Mouse (Mus musculus): ENCODE data around the gene Hsd17b13.

Hsd17b13 gene

DNA sequence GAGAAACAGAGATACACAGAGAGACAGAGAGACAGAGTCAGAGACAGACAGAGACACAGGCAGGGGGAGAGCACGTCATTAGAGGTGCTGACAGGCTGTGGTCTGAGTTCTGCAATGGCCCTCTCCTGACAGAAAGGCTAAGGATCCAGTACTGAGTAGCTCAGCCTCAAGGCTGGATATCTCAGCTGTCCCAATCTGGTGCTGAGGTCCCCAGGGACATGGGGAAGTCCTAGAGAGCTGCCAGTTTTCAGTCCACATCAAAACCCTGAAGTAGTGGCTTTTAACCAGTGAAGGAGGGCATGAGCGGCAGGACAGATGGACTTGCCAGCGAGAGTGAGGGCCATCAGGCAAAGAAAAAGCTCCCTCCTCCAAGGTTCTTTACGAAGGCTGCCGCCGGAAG, 54.1 kb downstream of the Hsd17b13 start:
- WGBS = 93% methylated on average over 6 of the region's 6 CpGs

DNA sequence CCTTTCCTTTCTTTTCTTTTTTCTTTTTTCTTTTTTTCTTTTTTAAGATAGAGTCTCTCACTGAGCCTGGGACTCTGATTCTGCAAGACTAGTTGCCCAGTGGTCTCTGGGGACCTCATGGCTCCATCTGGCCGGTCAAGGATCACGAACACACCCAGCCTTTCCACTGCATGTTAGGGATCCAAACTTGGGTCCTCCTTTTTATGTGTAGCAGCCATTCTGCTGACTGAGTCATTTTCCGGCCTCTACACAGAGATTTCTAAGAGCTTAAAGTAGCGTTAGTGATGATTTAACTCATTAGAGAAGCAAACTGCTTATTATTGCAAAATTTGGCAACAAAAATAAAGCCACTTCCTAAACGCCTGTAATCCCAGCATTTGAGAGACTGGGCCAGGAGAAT, 54.8 kb downstream of the Hsd17b13 start:
- WGBS = 74% methylated on average over 5 of the region's 5 CpGs

DNA sequence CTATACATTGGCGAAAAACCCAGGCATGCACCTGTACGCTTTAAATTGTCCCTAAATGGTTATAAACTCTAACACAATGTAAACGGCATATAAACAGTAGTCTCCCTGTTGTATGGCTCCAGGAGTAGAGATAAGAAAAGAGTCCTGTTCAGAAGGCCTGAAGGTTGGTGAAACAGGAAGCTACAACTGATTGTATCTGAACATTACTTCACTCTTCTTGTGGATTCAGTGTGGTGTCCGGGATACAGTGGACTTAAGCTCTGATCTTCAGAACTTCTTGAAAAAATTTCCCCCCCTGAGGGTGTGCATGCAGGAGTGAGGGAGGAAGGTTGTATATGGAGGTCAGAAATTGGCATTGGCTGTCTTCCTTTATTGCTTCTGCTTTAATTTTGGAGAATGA, 57.7 kb downstream of the Hsd17b13 start:
- WGBS = 89% methylated on average over 4 of the region's 4 CpGs

DNA sequence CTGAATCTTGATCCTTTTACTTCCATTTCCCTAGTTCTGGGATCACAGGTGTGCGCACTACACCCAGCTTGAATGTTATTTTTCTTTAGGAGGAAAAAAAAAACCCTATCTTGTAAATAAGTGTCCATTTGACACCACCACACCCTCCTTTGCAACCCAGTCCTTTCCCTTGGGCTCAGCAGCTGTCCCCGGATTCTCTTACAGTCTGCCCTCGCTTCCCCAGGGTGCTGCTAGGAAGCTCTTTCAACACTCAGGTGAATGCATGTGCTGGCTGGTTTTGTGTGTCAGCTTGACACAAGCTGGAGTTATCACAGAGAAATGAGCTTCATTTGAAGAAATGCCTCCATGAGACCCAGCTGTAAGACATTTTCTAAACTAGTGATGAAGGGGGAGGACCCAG, 59.0 kb downstream of the Hsd17b13 start:
- WGBS = 89% methylated on average over 3 of the region's 3 CpGs

- WGBS = 52% methylated on average over 8 of the region's 8 CpGs
Measured at GRCm38 (mm10) chr5:103917357-103917895, 59.8 kb downstream of the Hsd17b13 start.

- WGBS = 70% methylated on average over 12 of the region's 12 CpGs
Measured at GRCm38 (mm10) chr5:103916595-103917356, 60.4 kb downstream of the Hsd17b13 start.

- 76% methylated on average over 11 of the region's 11 CpGs for WGBS
Measured at GRCm38 (mm10) chr5:103914335-103915226, 62.6 kb downstream of the Hsd17b13 start.

DNA sequence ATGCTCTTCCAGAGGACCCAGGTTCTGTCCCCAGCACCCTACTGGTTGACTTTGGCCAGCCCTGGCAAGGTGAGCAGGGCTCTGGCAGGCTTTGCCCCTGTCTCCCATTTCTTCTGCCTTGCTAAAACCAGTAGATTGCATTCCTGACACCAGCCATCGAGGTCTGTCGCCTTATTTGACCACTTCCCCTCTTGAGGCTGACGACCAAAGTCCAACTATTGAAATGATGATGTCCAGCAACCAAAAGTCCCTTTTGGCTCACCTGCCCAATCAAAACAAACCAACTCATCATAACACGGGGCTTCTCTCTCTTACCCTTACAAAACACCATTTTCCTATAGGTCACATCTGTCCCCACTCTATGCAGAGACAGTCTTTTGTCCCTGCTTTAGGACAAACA, 64.1 kb downstream of the Hsd17b13 start:
- WGBS = 76% methylated on average over 4 of the region's 4 CpGs

GRCm38 (mm10) chr5:103911555-103911954, 65.7 kb downstream of the Hsd17b13 start:
- 81% methylated on average over 5 of the region's 5 CpGs for WGBS

- WGBS = under 1% methylated on average over 85 of the region's 86 CpGs
Measured at GRCm38 (mm10) chr5:103910748-103911409, 66.3 kb downstream of the Hsd17b13 start, which contains the start of gene Klhl8. Klhl8 (minus strand) TSS chr5:103911259.

DNA sequence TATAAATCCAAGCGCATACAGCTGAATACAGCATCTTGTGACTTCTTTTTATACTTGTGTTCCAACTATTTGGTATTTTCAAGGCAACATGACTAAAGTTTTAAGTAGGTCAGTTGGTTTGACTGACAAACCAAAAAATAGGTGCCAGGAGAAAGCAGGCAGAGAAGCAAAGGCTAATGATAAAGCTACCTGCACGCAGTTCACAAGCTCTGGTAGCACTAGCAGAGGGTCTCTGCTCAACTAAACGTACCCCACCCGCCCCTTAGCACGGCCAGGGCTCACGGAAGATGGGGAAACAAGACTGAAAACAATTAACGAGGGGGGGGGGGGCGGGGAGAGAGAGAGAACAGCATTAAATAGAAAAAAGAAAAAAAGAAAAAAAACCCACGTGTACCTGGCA, 67.1 kb downstream of the Hsd17b13 start:
- WGBS = 16% methylated on average over 9 of the region's 9 CpGs

GRCm38 (mm10) chr5:103909466-103909865, 67.7 kb downstream of the Hsd17b13 start:
- WGBS = 52% methylated on average over 3 of the region's 3 CpGs

- WGBS = 37% methylated on average over 7 of the region's 7 CpGs
Measured at GRCm38 (mm10) chr5:103908851-103909250, 68.4 kb downstream of the Hsd17b13 start.

DNA sequence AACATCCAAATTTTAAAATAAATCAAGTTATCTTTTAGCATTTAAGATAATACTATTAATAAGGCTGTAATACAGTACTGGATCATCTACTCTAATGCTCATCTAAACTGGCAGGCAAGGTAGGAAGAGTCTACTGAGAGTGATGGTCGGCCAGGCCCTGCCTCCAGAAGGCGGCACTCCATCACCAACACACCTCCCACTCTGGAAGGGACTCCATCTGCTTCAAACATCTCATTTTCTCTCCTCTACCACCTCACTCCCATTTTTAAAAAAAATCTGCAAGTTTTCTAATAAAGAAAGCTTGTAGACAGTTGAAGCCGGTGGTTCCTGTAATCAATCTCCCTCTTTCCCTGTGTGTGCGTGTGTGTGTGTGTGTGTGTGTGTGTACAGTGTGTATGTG, 69.4 kb downstream of the Hsd17b13 start:
- WGBS = 55% methylated on average over 4 of the region's 4 CpGs

DNA sequence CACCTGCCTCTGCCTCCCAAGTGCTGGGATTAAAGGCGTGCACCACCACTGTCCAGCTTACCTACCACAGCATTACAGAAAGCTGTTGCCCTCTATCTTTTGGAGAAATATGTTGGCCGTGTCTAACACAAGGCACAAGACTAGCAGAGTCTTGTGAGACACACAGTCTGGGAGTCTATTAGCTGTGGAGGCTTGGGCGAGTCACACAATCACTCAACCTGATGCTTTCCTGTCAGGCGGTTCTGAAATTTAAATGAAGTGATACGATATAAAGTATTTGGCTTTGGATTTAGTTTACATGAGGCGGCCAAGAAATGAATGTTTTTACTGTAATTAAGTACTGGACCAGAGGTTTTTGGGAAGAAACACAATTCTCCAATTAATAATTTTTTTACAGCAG, 71.0 kb downstream of the Hsd17b13 start:
- 94% methylated on average over 6 of the region's 6 CpGs for WGBS
